Mouse (Mus musculus): ENCODE measurements around the gene Myo16.

DNA sequence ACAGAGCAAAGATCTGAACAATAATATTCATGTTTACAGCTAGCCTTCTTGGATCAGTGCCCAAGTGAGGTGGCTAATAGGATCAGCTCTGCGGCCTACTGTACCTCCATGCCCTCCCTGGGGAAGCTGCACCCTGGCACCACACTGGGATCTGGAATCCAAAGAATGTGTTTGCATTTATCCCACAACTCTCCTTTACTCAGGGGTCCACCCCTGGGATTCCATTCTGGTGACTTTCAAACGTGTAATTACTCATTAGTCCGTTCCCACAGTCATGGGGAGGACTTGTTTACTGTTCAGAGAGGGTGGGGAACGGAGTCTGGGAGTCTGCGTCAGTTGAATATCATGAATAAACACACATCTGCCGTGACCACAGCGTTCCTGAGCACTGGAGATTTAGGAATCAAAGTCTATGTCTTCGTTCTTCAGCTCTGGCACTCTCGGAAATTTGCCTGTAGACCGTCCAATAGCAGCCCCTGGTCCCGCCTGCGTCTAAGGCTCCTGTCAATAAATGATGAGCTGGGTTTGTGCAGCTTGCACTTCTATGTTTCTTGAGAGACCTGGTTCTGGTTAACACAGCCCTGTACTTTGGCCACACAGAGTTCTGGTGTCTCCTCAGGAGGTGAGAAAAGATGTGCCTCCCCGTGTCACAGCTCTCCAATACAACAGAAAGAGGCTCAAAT is 511.3 kb downstream of the Myo16 start:
- no peak for TF ChIP-seq CTCF (IDR thresholded peaks at IDR 0.05 in 2 of 3, conservative IDR thresholded peaks at IDR 0.05 in 1 of 3; ENCODE audit: control insufficient read depth in 1 of 3, insufficient read depth in 1 of 3, low read depth in 2 of 3, low read length in 3 of 3, poor library complexity in 1 of 3, severe bottlenecking in 1 of 3)
- TF ChIP-seq GABPA (IDR thresholded peaks at IDR 0.05; ENCODE audit: low read depth, low read length): no peak
- no peak for TF ChIP-seq ZNF384 (IDR thresholded peaks at IDR 0.05; ENCODE audit: low read depth, low read length)
- TF ChIP-seq NELFE (IDR thresholded peaks at IDR 0.05; ENCODE audit: low read depth, low read length): no peak
